Mouse (Mus musculus) kidney, embryonic 14.5 days (tissue): ENCODE measurements around the gene Wdr25. TPM values are rescaled to one million over a fixed set of nuclear protein-coding genes. Genes with fewer than 3 reads are reported as not detected.

ENCODE experiments used
- polyA plus RNA-seq: library from polyadenylated mRNA; unstranded; fragments of >200 nt; fragmentation: Nextera tagmentation; extraction: Ambion mirVana; gene quantifications from 2 replicates; pipeline ENCODE4 v1.2.1, GENCODE M21; 2014

Wdr25 gene
- polyA plus RNA-seq, 1 experiment from 2014 or later = 6.0 TPM

Other genes with a start within 250 kb of the Wdr25 start
- 6.6 and 7.3 TPM in 2 replicates for gene Degs2, start 191.3 kb upstream of the Wdr25 start, polyA plus RNA-seq
- 23.2 and 24.2 TPM in 2 replicates for gene Yy1, start 100.7 kb upstream of the Wdr25 start, polyA plus RNA-seq
- 7.5 and 9.0 TPM in 2 replicates for gene Slc25a29, start 57.7 kb upstream of the Wdr25 start, polyA plus RNA-seq
- 7.6 and 9.0 TPM in 2 replicates for gene Slc25a47, start 57.6 kb upstream of the Wdr25 start, polyA plus RNA-seq
- 62.4 and 107 TPM in 2 replicates for gene Wars, start 543 bp downstream of the Wdr25 start, polyA plus RNA-seq
- 5.7 and 6.2 TPM in 2 replicates for gene Begain, start 174.6 kb downstream of the Wdr25 start, polyA plus RNA-seq